Mouse (Mus musculus) embryo, embryonic 10.5 days (tissue): ENCODE measurements around the gene Gm10134.
"Not testable (repeated sequence)": the region's sequence is repeated elsewhere in the genome, so short reads cannot be mapped to it uniquely, and the experiment has no call there.

Experiments
- DNase-seq: peaks from one replicate; pipeline ENCODE4 v3.0.0-alpha.2; 2015; ENCODE audit warnings: low spot score

Gm10134 gene

GRCm38 (mm10) chr2:28506291-28506690, 396 bp downstream of the Gm10134 start:
- DNase-seq = no peak

DNA sequence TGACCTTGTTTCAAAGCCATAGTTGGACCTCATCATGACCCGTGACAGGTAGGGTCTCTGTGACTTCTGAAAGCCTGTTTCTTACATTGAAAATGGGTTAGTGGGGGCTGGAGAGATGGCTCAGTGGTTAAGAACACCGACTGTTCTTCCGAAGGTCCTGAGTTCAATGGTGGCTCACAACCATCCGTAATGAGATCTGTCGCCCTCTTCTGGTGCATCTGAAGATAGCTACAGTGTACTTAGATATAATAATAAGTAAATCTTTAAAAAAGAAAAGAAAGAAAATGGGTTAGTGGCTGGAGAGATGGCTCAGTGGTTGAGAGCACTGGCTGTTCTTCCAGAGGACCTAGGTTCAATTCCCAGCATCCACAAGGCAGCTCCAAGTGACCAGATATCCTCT, 5.7 kb downstream of the Gm10134 start:
- DNase-seq = not testable (repeated sequence)

- peak; percentile 80 for DNase-seq
These were observed 7.0 kb downstream of the Gm10134 start, which contains the start of gene Ralgds for GRCm38 (mm10) chr2:28512798-28513401. TSS of gene Ralgds (plus strand) at chr2:28513125.

GRCm38 (mm10) chr2:28513431-28514370, 7.8 kb downstream of the Gm10134 start:
- DNase-seq = peak; percentile 61

DNA sequence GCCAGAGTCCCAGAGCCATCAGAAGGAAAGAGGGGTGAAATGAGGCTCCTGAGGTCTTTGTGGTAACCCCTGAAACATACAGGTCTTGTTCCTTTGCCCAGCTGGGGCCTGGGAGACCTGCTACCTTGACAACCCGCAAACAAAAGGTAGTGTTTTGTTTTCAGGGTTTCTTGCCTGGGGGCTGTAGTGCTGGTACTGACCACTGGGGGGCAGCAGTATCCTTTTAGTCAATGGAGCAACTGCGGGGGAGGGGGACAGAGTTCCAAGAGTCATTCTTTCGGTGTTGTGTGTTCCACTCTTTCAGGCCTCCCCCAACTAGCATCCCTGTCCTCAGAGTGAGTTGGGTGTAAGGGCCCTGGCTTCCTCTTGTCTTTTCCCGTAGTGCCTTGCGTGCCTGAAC, 8.6 kb downstream of the Gm10134 start:
- DNase-seq = peak; percentile 93

GRCm38 (mm10) chr2:28517206-28517909, 11.5 kb downstream of the Gm10134 start:
- peak; percentile 88 for DNase-seq

DNA sequence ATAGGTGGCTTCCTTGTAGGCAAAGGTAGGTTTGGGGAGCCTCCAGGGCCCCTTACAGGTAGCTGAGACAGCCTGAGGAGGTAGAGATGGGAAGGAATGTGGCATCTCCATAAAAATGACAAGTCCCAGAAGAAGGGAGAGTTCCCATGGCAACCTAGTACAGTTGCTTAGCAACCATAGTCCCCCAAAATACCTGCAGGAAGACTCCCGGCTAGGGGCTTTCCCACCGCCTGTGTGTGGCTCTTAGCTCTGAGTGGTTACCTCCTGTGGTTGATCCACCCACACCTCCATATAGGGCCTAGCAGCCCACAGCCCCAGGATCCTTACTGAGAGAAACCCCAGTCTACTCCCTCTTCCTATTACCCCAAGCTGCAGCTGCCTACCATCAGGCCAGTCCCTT, 12.3 kb downstream of the Gm10134 start:
- DNase-seq = no peak

GRCm38 (mm10) chr2:28520581-28520980, 14.7 kb downstream of the Gm10134 start:
- no peak for DNase-seq

DNA sequence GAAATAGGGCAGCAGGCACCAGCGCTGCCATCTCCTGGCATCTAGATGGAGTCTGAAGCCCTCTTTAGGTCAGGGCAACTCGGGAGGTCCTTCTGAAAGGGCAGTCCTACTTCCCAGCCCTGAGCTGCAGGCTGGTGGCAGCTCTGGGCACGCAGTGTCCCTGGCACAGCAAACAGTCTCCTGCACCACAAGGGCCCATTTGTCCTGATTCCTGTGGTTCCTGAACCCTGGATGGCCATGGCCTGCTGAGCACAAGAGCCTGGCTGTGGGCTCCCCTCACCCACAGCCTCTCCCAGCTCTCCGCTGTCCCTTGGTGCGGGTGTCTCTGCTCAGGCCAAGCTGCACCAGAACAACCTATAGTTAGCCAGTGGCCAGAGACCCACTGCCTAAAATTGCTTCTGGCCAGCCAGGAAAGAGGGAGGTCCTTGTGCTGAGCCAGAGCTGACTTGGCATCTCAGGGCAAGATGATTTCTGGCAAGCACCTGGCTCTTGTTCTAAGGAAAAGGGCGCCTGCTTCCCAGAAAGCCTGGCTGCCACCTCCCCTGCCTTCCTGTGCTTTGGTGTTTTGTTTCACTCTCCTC, 15.8 kb downstream of the Gm10134 start:
- DNase-seq = no peak

DNA sequence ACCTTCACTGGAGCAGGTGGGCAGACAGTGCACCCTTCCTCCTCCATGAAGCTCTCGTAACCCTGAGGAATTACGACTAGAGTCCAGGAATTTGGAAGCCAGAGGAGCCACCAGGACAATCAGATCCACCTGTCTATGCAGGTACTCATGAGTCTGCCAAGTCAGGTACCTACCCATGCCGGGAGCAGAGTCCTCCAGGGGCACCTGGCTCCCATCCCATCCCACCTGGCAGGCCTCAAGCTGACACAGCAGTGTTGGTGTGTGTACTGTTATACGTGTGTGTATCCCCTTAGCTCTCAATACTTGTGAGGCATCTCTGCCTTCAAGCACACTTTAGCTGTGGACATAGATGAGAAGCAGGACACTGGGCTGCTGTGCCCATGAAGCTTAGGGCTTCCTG, 16.3 kb downstream of the Gm10134 start:
- DNase-seq = no peak

DNA sequence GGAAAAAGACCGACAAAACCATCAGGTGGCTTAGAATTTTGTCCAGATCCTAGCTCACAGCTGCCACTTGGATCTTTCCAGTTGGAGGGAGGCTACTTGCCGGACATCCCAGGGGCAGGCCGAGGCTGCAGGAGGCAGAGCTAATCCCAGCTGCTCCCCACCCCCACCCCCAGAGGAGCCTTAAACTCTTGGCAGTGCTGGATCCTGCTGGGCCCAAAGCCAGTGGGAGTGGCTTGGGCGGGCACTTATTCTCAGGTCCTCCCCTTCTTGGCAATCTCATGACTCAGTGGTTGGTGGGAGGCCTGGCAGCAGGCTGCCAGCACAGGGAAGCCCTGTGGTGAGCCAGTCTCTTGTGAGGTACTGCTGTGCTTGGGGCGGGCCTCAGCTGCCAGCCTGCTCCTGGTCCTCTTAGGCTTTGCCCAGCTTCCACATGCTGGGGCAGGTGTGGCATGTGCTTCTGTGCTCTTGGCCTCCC, 17.8 kb downstream of the Gm10134 start:
- peak; percentile 40 for DNase-seq

DNA sequence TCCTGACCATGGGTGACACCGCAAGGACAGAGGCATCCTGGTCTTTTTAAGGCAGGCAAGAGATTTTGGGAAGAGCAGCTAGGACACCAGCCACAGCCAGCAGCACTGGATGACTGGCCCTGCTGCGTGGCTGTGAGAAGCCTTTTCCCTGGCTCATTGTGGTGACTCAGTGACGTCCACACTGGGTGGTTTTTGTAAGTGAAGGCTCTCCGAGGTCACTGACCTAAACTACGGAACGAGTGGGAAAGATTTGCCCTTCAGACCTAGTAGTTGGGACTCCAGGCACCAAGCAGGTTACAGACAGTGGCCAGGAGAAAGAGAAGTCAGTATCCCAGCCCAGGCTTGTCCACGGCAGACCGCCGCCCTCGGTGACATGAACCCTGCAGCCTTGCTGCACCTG, 18.5 kb downstream of the Gm10134 start:
- no peak for DNase-seq

DNA sequence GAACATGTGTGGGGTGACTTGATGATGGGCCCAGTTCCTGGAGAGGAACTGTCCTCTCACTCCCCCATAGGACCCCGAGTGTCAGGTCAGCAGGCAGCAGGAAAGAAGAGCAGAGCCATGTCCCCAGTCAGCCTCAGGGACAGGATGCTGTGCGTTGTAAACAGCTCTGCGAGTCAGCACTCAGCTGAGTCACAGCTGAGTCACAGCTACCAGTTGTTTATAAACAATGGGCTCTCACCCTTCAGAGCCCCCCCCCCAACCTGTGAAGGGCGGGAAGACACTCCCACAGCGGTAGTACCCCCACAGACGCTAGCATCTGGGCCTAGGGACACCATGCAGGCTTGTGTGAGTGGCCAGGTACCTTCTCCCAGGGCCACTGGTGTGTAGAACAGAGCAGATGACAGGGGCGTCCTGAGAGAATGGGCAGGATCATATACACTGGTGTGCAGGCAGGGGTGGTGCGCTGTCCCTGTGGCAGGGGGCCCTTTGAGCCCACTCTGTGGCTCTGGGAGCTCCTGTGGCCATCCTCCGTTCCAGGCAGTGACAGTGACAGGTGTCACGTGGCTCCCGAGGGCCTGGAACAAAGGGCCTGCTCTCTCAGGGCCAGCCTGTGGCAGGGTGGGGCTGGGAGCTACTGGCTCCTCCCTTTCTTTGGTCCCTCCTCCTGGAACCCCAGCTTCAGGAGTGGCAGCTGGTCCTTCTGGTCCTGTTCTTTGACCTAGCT, 19.5 kb downstream of the Gm10134 start:
- peak; percentile 83 for DNase-seq

DNA sequence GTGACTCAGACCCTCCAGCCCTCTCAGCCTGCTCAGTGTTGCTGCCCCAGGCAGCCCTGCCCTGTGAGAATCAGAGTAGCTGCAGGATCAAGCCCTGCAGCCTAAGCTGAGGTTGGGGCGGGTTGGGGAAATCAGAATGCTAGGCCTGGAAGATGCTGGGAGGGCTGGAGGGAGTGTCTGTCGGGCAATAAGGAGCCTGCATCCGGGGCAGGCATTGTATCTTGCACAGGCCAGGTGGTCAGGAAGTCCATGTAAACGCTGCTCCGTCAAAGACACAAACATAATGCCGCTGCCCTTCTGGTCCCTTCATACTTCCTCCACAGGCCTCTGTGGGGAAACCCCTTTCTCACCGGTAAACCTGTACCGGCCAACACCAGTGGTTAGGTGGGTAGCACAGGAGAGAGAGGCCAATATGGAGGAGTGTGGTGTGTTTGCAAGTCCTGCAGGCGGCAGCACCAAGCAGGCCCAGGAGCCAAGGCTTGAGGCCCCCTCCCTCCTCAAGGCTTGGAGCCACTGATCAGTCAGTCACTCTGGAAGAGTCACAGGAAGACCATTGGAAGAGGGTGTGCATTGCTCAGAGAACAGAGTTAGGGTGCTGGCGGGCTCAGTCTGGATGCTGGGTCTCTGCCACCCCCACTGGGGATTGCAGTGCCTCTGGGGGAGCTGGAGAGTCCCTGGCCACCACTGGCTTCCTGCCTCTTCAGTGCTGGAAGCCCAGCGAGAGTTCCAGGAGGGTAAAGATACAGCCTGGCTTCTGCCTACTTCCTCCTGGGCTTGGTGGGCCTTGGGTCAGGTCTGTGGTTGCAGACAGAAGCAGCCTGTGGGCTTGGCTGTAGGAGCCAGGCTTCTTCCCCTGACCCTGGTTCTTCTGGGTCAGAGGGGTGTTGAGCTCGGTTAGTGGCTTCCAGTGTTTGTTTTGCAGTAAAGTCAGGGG, 20.3 kb downstream of the Gm10134 start:
- DNase-seq = peak; percentile 53

DNA sequence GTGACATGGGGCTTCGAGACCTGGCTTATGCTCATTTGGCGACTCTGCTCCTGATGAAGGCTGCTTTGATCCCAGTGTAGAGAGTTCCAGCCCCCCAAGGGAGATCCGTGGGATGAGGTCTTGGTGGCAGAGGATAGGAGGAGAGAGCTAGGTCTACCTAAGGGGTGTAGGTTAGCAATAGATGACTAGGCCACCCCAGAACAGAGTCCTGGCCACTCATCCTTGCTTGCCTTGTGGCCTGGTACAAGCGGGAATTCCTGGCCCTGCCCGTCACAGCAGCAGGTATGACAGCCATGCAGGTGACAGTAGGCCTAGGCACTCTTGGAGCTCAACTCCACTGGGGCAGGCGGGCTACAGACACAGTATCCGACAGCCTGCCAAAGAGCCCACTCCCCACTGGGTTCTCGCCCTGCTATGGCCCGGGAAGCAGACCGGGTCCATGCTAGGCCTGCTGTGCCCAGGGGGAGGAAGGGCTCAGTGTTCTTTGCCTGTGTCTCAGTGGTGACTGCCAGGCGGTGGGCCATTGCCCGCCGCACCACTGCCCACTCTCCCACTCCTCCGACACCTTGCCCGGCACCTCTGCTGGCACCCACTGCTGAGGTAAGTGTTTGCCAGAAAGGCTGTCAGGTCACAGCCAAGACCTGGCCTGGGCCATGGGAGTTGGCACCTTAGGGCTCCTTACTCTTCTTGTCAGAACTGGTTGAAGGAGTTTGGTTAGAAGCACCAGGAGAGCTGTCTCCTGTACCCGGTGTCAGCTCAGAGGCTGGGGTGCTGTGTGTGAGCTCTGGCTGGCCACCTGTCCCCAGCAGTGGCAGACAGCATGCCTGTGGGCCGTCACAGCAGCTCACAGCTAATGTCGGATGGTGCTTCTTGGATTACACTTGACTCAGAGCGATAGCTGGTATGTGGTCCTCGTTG, 21.8 kb downstream of the Gm10134 start:
- DNase-seq = no peak

DNA sequence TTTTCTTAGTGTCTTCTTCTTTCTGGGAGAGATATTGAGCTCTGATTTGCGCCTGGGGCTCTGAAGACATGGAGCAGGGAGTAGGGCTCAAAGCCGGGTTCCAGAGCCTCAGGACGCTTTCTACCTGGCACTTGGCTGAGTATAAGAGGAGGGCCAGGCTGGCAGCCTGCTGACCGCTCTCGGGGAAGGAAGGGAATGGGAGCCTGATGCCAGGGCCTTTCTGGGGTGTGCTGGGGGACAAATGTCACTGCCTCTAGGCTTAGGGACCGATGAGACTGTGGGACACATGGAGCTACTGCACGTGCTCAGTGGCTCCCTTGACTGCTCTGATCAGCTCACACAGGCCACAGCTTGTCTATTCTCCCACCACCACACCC, 22.4 kb downstream of the Gm10134 start:
- DNase-seq = no peak

DNA sequence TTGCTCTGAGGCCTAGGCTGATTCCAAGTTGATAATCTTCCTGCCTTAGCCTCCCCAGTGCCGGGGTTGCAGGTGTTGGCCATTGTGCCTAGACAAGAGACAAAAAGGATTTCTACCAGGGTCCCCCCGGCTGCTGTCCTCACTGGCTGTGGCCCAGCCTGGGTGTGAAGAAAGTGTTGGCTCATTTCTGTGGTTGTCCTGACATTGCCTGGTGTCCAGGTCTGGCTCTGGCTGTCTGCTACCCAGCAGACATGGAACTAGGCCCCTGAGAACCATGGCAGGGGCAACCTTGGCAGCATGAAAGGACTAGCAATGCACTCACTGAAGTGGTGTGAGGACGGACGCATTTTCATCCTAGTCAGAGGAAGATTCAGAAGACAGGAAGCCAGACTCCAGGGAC, 24.0 kb downstream of the Gm10134 start:
- no peak for DNase-seq

- DNase-seq = no peak
These were observed 24.4 kb downstream of the Gm10134 start for GRCm38 (mm10) chr2:28530311-28530710.
